Mouse (Mus musculus) MEL (cell line): ENCODE results near the gene Apela. TPM values are rescaled to one million over a fixed set of nuclear protein-coding genes. Genes with fewer than 3 reads are reported as not detected.

Experiments
- DNase-seq: peaks from one replicate; pipeline ENCODE4 v3.0.0; 2011; ENCODE audit warnings: low read depth, low spot score
- H3K27ac ChIP-seq: 2 replicates; pipeline ENCODE4 v1.5.1; 2012; ENCODE audit warnings: low read depth, mild to moderate bottlenecking, control low read depth, low read length, moderate library complexity; ENCODE audit not compliant: control insufficient read depth
- H3K27me3 ChIP-seq, 2 experiments: fragments of 150-350 bp in 1 of 2; sonication (generic) in 1 of 2; 2 replicates each; pipeline ENCODE4 v1.6.1; 2012; ENCODE audit warnings: low read length in 2 of 2, mild to moderate bottlenecking in 2 of 2, improper control_type of control experiment in 1 of 2, moderate library complexity in 1 of 2; ENCODE audit not compliant: insufficient read depth in 2 of 2, control insufficient read depth in 1 of 2
- H3K36me3 ChIP-seq, 2 experiments: 2 replicates each; pipeline ENCODE4 v1.6.1; 2012 to 2014; ENCODE audit warnings: low read length in 2 of 2, improper control_type of control experiment in 1 of 2, inconsistent platforms in 1 of 2, mild to moderate bottlenecking in 1 of 2; ENCODE audit not compliant: insufficient read depth in 2 of 2, control insufficient read depth in 1 of 2
- H3K4me1 ChIP-seq, 2 experiments: fragments of 150-350 bp in 1 of 2; sonication (generic) in 1 of 2; 2 replicates each; pipeline ENCODE4 v1.6.1; 2012; ENCODE audit warnings: low read length in 2 of 2, improper control_type of control experiment in 1 of 2, mild to moderate bottlenecking in 1 of 2; ENCODE audit not compliant: insufficient read depth in 2 of 2, control insufficient read depth in 1 of 2
- H3K4me3 ChIP-seq, 2 experiments: fragments of 150-350 bp in 1 of 2; sonication (generic) in 1 of 2; 2 replicates each; pipeline ENCODE4 v1.5.1; 2012; ENCODE audit warnings: low read depth in 2 of 2, low read length in 2 of 2, mild to moderate bottlenecking in 2 of 2, moderate library complexity in 2 of 2, control low read depth in 1 of 2, improper control_type of control experiment in 1 of 2; ENCODE audit not compliant: control insufficient read depth in 1 of 2, insufficient read depth in 1 of 2
- H3K79me2 ChIP-seq: 2 replicates; pipeline ENCODE4 v1.6.1; 2012; ENCODE audit warnings: mild to moderate bottlenecking, low read length, moderate library complexity; ENCODE audit not compliant: control insufficient read depth, poor library complexity, insufficient read depth
- H3K9ac ChIP-seq: 2 replicates; pipeline ENCODE4 v1.6.1; 2012; ENCODE audit warnings: low read depth, mild to moderate bottlenecking, control low read depth, low read length, moderate library complexity; ENCODE audit not compliant: control insufficient read depth, poor library complexity, severe bottlenecking
- H3K9me3 ChIP-seq: fragments of 150-350 bp; sonication (generic); replicated peaks from 2 replicates; pipeline ENCODE4 v1.6.1; 2012; ENCODE audit warnings: mild to moderate bottlenecking, low read length, improper control_type of control experiment, moderate library complexity; ENCODE audit not compliant: insufficient read depth
- CHD2 ChIP-seq: IDR thresholded peaks from 2 replicates; pipeline ENCODE4 v1.6.1; 2011; ENCODE audit warnings: low read length, improper control_type of control experiment
- CTCF ChIP-seq, 3 experiments: IDR thresholded peaks in 2 of 3; conservative IDR thresholded peaks in 1 of 3; 2 replicates each; pipeline ENCODE4 v1.5.1; 2011 to 2012; ENCODE audit warnings: low read length in 3 of 3, low read depth in 2 of 3, mild to moderate bottlenecking in 2 of 3, improper control_type of control experiment in 1 of 3, inconsistent platforms in 1 of 3, mixed read lengths in 1 of 3, moderate library complexity in 1 of 3; ENCODE audit not compliant: control insufficient read depth in 1 of 3, insufficient read depth in 1 of 3, poor library complexity in 1 of 3, severe bottlenecking in 1 of 3
- E2F4 ChIP-seq: IDR thresholded peaks from 2 replicates; pipeline ENCODE4 v1.6.1; 2011; ENCODE audit warnings: low read depth, low read length, improper control_type of control experiment, borderline replicate concordance
- ELF1 ChIP-seq: IDR thresholded peaks from 2 replicates; pipeline ENCODE4 v1.6.1; 2014; ENCODE audit warnings: low read depth, mild to moderate bottlenecking, inconsistent platforms, low read length, improper control_type of control experiment, moderate library complexity
- EP300 ChIP-seq, 2 experiments: IDR thresholded peaks; 2 replicates each; pipeline ENCODE4 v1.6.1; 2011; ENCODE audit warnings: improper control_type of control experiment in 2 of 2, low read length in 2 of 2, low read depth in 1 of 2, mild to moderate bottlenecking in 1 of 2
- KAT2A ChIP-seq: conservative IDR thresholded peaks from 2 replicates; pipeline ENCODE4 v1.6.1; 2012; ENCODE audit warnings: low read depth, low read length, improper control_type of control experiment, inconsistent platforms
- MAX ChIP-seq: IDR thresholded peaks from 2 replicates; pipeline ENCODE4 v1.6.1; 2011; ENCODE audit warnings: low read length, improper control_type of control experiment
- MAZ ChIP-seq: IDR thresholded peaks from 2 replicates; pipeline ENCODE4 v1.6.1; 2012; ENCODE audit warnings: low read depth, mild to moderate bottlenecking, inconsistent platforms, low read length, improper control_type of control experiment
- MEF2A ChIP-seq: IDR thresholded peaks from 2 replicates; pipeline ENCODE4 v1.6.1; 2014; ENCODE audit warnings: low read depth, mild to moderate bottlenecking, inconsistent platforms, low read length, improper control_type of control experiment; ENCODE audit not compliant: poor library complexity, insufficient replicate concordance, severe bottlenecking; ENCODE audit errors: extremely low read depth
- MXI1 ChIP-seq: IDR thresholded peaks from 2 replicates; pipeline ENCODE4 v1.6.1; 2011; ENCODE audit warnings: mild to moderate bottlenecking, low read depth, low read length, improper control_type of control experiment
- MYB ChIP-seq: IDR thresholded peaks from 2 replicates; pipeline ENCODE4 v1.6.1; 2011; ENCODE audit warnings: mild to moderate bottlenecking, low read depth, low read length, improper control_type of control experiment
- MYC ChIP-seq: IDR thresholded peaks from 2 replicates; pipeline ENCODE4 v1.6.1; 2011; ENCODE audit warnings: low read depth, mild to moderate bottlenecking, low read length, improper control_type of control experiment, moderate library complexity
- NRF1 ChIP-seq: IDR thresholded peaks from 2 replicates; pipeline ENCODE4 v1.6.1; 2014; ENCODE audit warnings: low read depth, mild to moderate bottlenecking, inconsistent platforms, low read length, improper control_type of control experiment, moderate library complexity; ENCODE audit not compliant: poor library complexity, insufficient read depth, severe bottlenecking
- POLR2AphosphoS5 ChIP-seq: IDR thresholded peaks from 2 replicates; pipeline ENCODE4 v1.6.1; 2012; ENCODE audit warnings: low read depth, borderline replicate concordance, mild to moderate bottlenecking, inconsistent platforms, low read length, moderate library complexity, mixed read lengths
- TAL1 ChIP-seq: IDR thresholded peaks from 2 replicates; pipeline ENCODE4 v1.6.1; 2012; ENCODE audit warnings: mild to moderate bottlenecking, inconsistent platforms, low read length, moderate library complexity, mixed read lengths
- TCF12 ChIP-seq: IDR thresholded peaks from 2 replicates; pipeline ENCODE4 v1.6.1; 2014; ENCODE audit warnings: low read depth, mild to moderate bottlenecking, inconsistent platforms, low read length, improper control_type of control experiment, moderate library complexity
- ZNF384 ChIP-seq: IDR thresholded peaks from 2 replicates; pipeline ENCODE4 v1.6.1; 2012; ENCODE audit warnings: low read depth, mild to moderate bottlenecking, inconsistent platforms, low read length, improper control_type of control experiment
- polyA plus RNA-seq, 2 experiments: library from polyadenylated mRNA; stranded (reverse) in 1 of 2; unstranded in 1 of 2; fragments of >175 nt in 1 of 2; fragments of >200 nt in 1 of 2; gene quantifications; 2 replicates each; pipeline versions ENCODE4 v1.2.1 to v1.2.4; 2012; ENCODE audit warnings: low replicate concordance in 2 of 2, low read depth in 1 of 2; ENCODE audit not compliant: insufficient read length in 2 of 2, insufficient read depth in 1 of 2, missing spikeins in 1 of 2
- total RNA-seq: library from RNA; depleted of rRNA; stranded (reverse); fragments of 300-350 nt; gene quantifications from 2 replicates; pipeline ENCODE4 v1.2.3, GENCODE M21; 2012; rRNA removed

The Apela gene
- total RNA-seq, result not detected in 2 replicates
- not detected for polyA plus RNA-seq

- Histone ChIP-seq H3K27ac (no peak within 1 kb of the TSS), H3K4me3 (no peak within 1 kb of the TSS), H3K9ac (no peak within 1 kb of the TSS), H3K79me2 (no peaks in the 10 kb centered on the region), H3K4me1 (no peaks in the 10 kb centered on the region), H3K27me3 (no peaks in the 10 kb centered on the region), H3K36me3 (no peaks in the 10 kb centered on the region), H3K9me3 (no peaks in the 10 kb centered on the region)
- DNase-seq, result no peak
- TF ChIP-seq MXI1 (no peak), CTCF (IDR thresholded peaks at IDR 0.05 in 2 of 3, conservative IDR thresholded peaks at IDR 0.05 in 1 of 3; ENCODE audit: control insufficient read depth in 1 of 3, insufficient read depth in 1 of 3, low read depth in 2 of 3, low read length in 3 of 3, poor library complexity in 1 of 3, severe bottlenecking in 1 of 3) (no peak), MYB (no peak), ZNF384 (no peak), MAZ (no peak), KAT2A (no peak), TAL1 (no peak), E2F4 (no peak), MEF2A (no peak), ELF1 (no peak), CHD2 (no peak), POLR2AphosphoS5 (no peak), MAX (no peak), NRF1 (no peak), TCF12 (no peak), EP300 (IDR thresholded peaks at IDR 0.05; ENCODE audit: low read depth in 1 of 2, low read length in 2 of 2) (no peak), MYC (no peak)
These were observed at the start of gene Apela for GRCm38 (mm10) chr8:65037117-65037533. Gene Apela (minus strand): TSS chr8:65037336.

GRCm38 (mm10) chr8:65085680-65086079 lies 48.5 kb upstream of the Apela start:
- Histone ChIP-seq H3K27me3 (no peaks in the 10 kb centered on the region), H3K4me3 (no peak overlapping the region)
- TF ChIP-seq TAL1, result no peak

More at GRCm38 (mm10) chr8:65085680-65086079, 48.5 kb upstream of the Apela start:
- no peaks in the 10 kb centered on the region for H3K4me1 ChIP-seq
- H3K79me2 ChIP-seq, result no peaks in the 10 kb centered on the region
- no peak overlapping the region for H3K9ac ChIP-seq
- no peaks in the 10 kb centered on the region for H3K36me3 ChIP-seq
- DNase-seq, result peak; percentile 2
- no peaks in the 10 kb centered on the region for H3K9me3 ChIP-seq
- H3K27ac ChIP-seq, result no peak overlapping the region
